Mouse (Mus musculus) G1E (cell line): ENCODE data around the gene Pcolce2.

Experiments
- CTCF ChIP-seq: IDR thresholded peaks from 2 replicates; pipeline ENCODE4 v1.5.1; 2012; ENCODE audit warnings: low read depth, low read length, inconsistent platforms, mixed read lengths
- GATA1 ChIP-seq: IDR thresholded peaks from 2 replicates; pipeline ENCODE4 v1.6.1; 2012; ENCODE audit warnings: borderline replicate concordance, low read length, inconsistent platforms, mixed read lengths
- GATA2 ChIP-seq: IDR thresholded peaks from 2 replicates; pipeline ENCODE4 v1.6.1; 2012; ENCODE audit warnings: low read depth, low read length, inconsistent platforms, borderline replicate concordance
- POLR2AphosphoS5 ChIP-seq: IDR thresholded peaks from 2 replicates; pipeline ENCODE4 v1.6.1; 2012; ENCODE audit warnings: low read depth, low read length, inconsistent platforms; ENCODE audit not compliant: insufficient replicate concordance
- TAL1 ChIP-seq: conservative IDR thresholded peaks from 2 replicates; pipeline ENCODE4 v1.6.1; 2012; ENCODE audit warnings: low read depth, low read length, inconsistent platforms, mixed read lengths

DNA sequence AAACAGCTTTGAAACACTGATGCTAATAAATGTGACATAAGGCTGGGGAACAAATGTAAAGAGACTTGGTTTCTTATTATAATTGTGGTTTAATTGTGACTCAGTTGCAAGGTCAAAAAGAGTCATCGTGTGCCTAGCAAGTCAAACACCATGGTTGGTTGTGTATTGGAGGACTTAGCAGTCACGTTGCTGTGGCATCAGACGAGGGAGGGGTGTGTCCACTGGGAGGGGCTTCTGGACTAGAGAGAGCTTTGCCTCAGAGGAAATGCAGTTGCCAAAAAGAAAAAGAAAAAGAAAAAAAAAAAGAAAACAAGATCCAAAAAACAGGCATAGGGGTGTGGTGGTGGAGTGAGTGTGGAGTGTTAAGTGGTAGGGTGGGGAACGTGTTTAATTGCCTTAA, 2.5 kb downstream of the Pcolce2 start:
- TF ChIP-seq CTCF (no peak), GATA1 (no peak), TAL1 (no peak), POLR2AphosphoS5 (no peak), GATA2 (no peak)
